Mouse (Mus musculus) MN1 (cell line): ENCODE data around the gene Hlcs.

Experiments
- DNase-seq: peaks from one replicate; pipeline ENCODE4 v3.0.0-alpha.2; 2016; ENCODE audit warnings: low spot score

The Hlcs gene

DNA sequence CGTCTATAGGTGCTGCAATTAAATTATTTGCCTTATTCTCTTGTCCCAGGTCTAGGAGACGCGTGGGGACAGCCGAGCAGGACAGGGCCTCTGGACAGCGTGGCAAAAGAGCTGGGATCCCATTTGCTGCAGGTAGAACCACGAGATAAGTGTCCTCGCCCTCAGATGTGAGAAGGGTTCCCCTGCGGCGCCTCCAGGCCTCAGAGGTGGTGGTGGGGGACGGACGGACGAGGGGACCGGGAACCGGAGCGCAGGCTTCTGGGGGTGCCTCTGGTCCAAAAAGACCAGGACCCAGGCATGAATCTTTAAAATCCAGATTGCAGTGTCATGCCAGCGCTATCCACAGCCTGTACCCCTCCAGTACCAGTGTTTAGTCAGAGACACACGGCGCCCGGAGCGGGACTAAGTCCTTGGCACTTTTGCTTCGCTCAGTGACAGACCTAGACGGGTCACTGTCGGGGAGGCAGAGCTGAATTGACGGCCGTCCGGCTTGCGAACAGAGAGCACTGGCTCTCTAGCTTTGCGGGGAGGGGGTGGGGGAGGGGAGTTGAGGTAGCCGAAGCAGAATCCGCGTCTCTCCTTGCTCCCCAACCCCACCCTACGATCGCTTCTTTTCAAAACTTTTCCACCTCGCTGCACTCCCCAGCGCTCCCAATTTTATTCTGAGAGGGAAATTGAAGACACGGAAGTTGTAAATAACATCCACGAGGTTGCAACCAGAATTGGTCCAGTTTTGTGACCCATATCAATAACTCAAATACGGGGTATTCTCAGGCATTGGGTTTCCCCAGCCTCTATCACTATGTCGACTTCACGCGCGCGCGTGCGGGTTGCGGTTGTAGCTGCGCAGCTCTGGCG is 218.9 kb downstream of the Hlcs start:
- no peak for DNase-seq

DNA sequence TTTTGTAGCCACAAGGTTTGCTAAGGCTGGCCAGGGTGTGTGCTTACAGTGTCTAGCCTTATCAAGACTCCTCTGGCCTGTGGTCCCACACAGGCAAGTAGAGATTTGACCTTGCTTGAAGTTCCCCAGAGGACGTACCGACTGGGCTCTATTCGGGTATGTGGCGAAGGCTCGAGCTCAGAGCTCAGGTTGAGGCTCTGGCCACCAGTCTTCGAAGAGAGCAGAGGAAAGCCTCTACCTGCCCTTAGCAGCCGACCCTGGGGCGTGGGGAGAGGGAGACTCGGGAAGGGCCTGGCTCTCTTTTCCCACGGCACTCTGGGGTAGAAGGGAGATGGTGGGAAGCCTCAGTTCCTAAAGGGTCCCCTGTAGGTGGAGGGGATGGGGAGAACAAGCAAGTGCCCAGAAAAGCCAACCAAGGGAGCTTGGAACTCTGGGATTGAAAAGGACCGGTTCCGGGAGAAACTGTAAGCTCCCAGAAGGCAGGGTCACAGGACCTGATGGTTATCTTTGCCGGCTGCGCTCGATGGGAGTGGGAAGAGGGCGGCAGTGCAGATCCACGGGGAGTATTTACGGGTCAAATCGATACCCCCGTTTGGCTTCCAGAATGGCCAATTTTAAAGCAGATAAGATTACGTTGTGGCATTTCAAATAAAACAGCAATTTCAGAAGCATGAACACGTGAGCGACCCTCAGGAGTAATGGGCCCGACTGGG is 220.1 kb downstream of the Hlcs start:
- DNase-seq: no peak

DNA sequence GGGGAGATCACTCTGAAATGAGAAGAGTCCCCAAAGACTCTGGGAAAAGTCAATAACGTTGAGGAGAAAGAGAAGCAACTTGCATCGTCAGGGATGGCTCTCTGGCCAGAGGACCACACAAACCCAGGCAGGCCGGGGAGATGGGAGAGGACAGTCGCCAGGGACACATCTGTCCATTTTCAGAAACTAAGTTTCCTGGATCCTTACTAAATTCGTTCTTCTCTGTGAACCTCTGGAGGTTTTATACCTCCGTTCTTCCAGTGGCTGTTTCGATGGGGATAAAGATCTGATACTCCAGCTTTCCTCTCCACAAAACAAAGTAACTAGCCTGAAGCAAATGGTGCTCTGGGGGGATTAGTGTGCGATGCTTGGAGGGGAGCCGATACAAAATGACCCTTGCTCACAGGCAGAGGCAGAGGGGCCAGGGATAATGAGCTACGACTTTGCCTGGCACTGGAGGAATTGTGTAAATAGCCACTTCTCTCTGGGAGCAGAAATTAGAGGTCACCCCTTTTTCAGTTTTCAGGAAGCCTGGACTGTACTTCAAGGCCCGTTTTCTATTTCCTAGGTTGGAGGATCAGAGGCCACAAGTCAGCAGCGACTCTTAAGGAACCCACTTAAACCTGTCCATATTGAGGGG is 220.7 kb downstream of the Hlcs start:
- no peak for DNase-seq

DNA sequence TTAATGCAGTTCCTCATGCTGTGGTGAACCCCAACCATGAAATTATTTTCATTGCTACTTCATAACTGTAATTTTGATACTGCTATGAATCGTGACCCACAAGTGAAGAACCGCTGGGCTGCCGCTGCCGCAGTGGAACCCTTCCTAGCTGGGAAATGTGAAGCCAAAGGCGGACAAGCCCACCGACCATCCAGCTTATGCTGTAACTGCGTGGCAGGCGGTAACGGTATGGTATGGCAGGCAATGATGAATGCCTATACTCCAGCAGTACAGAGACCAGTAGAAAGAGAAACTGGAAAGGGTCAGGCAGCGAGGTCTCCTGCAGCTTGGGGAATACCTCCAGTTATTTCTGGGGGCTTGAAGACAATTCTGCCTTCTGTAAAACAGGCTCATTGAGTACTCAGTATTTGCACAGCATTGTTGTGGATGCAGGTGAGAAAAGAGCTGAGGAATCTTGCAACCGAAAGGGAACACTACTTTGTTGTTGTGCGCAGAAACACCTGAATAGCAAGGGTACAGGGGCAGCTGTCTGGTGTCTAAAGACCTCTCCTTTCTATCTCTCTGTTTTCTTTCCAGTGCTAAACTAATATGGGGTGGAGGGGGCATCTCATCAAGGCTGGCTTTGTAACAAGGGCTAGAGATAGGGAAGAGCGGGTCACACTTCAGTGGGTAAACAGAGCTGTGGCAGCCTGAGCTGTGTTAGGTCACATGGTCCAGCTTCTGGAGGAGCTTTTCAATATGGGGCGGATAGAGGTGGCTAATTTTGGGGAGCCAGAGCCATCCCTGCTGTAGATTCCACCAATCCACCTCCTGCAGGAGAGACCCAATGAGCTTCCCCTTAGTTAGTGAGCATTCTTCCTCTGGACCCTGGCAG is 224.3 kb downstream of the Hlcs start:
- DNase-seq: no peak

DNA sequence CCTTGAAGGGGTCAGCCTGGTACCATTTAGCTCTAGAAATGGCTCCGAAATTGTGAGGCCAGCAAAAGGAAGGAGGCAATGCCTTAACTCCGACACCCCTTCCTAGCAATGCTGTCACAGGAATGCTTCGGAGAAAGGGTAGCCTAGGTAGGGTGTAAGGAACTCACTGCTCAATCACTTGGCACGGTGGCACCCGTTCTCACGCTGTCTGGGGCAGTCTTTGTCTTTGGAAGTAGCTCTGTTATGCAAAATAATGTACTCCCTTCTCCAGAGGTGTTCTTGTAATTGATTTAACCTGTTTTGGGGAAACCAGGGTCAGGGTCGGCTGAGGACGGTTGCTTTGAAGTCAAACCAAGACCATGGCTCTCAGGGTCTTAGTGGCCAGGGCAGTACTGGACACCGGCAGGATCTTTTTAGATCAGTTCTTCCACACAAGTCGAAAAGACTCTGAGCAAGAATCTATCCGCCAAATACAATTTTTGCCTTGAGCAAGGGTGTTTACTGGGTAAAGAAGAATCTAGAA is 225.1 kb downstream of the Hlcs start:
- no peak for DNase-seq

DNA sequence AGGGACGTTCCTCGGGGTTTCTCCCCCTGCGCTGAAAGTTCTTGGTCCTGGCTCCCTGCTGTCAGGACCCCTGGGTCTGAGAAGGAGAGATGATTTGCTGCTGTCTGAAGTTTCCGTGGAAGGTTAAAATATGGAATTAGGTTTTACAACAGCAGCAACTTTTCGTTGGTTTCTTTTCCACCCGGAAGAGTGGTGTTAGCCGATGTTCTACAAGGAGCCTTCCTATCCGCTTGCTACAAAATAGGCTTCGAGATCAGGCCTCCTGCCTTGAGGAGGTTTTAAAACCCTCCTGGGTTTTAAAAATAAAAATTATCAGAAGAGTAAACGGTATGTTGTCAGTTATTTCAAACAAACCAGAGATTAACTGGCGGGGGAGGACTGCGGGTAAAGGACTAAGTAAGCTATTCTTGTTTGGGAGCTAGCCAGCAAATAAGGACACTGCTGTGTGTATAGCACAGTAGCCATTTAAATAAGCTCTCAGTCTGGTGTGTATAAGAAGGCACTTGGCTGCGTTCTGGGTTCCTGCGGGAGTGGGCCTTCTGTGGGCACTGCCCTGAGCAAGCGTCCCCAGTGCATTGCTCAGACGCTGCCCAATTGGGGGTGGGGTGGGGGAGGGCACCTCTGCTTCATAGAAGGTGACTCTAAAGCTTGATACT is 225.7 kb downstream of the Hlcs start:
- no peak for DNase-seq

DNA sequence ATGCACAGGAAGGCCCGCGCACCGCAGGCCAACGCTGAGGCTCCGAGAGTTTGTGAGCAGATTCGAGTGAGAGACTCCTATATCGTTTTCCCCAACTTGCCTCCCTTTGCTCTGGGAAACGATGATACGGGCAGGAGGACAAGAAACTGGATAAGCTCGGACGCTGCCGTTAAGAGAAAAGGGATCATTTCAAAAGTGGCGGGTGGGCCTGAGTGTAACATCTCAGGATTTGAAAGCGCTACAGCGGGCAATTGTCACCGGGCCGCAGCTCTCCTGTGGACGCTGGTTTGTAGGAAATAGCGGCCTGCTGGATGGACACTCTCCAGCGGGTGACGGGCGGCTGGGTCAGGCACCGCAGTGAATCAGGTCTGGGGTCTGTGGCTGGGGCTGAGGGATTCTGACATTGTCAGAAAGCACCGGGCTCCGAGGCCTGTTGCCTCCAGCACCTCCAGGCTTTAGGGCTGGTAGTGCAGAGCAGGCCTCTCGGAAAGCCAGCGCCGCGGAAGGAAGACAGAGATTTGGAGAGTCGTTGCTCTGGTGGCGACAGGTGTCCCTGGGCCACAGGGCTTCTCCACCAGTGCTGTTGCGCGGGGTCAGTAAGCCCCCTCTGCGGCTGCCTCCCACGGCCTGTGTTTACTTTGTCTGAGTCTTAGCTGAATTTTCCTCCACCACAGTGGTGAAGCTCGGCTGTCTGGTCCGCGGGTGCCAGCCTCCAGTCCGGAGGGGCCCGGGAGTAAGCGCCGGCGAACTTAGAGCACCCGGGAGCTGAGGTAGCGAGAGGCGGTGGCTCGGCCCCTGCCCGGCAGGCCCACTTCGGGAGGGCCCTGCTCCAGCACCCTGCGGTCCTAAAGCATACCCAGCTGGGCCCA is 226.4 kb downstream of the Hlcs start:
- DNase-seq: no peak

DNA sequence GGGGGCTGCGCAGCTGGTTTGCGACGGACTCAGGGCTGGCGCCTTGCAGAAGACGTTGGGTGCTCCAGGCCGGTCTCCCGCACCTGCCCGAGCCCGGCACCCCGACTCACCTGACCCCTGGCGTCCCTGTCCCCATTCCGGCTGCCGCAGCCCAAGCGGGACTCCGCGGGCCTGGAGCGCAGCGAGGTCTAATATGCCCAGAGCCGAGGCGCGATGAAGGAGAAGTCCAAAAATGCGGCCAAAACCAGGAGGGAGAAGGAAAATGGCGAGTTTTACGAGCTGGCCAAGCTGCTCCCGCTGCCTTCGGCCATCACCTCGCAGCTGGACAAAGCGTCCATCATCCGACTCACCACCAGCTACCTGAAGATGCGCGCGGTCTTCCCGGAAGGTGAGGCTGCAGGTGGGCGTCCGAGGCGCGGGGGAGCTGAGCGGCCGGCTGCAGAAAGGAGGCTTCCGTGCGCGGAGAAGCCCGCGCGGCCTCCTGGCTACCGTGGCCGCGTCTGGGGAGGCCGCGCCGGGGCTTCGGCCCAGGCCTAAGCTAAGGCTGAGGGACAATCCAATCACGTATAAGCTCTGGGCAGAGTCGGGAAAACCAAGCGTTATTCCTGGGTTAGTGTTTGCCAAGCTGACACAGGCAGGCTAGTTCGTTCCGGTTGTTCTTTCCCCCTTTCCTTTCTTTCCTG is 227.6 kb downstream of the Hlcs start:
- DNase-seq: no peak

DNA sequence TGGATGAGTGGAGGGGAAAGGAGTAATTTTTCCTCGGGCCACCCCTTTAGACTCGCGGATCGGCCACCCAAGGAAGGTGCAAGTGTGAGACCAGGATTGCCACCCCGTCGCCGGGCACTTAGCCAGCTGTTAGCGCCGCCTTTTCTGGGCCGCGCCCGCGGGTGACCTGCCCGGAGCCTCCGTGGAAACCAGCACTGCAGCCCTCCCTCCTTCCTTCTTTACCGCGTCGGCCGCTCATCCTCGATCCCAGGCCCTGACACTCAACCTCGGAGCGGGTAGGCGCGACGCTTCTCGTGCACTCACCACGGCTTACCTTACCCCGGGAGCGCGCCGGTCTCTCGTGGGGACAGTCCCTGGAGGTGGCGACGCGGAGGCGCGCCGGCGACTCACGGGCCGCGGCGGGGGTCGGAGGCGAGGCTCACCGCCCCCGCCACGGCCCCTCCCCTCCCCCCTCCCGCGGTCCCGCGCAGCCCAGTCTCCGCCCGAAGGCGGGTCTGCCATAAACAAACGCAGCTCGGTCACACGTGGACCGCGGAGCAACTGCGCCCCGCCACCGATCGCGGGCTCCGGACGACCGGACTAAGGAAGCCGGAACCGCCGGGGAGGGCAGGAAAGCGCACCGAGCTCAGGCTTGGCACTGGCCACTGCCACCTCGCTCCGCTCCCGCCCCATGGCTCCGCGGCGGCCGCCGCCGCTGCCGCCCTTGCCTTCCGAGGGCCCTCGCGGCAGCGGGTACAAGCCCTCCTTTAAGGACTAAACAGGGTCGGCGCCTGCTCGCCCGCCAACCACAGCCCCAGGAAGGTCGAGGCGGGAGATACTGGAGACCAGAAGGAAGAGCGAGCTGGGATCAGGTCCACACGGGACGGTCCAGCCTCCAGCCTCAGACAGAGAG is 228.4 kb downstream of the Hlcs start, which contains the start of gene Sim2:
Sim2 (plus strand) TSS at position 221 of the 892 bp plus-strand sequence.
- DNase-seq: no peak

DNA sequence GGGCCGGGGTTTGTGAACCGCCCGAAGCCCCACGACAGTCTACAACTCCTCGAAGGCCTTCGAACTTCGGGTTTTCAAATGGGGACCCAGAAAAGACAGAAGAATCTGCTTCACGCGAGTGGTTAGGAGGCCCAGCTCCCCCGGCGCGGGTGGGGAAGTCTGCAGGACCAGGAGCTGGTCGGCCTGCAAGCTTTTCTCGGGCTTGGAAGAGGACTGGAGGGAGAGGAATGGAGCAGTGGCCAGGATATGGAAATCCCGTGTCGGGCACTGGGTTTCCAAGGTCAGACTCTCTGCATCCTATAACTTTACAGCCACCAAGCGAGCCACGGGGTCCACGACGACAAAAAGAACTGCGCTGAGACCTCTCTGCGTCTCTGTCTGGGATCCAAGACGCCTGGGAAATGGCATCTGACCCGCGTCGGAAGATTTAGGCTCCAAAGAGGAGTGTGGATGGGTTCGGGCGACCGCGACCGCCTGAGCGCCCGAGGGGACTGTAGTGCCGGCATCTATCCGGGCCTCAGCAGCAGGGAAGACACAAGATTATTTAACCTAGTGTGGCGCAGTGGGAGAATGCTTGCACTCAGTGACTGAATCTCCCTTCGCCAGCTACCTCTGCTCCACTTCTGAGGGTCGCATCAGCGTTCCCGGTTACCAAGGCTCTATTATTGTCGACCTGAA is 229.4 kb downstream of the Hlcs start:
- no peak for DNase-seq

DNA sequence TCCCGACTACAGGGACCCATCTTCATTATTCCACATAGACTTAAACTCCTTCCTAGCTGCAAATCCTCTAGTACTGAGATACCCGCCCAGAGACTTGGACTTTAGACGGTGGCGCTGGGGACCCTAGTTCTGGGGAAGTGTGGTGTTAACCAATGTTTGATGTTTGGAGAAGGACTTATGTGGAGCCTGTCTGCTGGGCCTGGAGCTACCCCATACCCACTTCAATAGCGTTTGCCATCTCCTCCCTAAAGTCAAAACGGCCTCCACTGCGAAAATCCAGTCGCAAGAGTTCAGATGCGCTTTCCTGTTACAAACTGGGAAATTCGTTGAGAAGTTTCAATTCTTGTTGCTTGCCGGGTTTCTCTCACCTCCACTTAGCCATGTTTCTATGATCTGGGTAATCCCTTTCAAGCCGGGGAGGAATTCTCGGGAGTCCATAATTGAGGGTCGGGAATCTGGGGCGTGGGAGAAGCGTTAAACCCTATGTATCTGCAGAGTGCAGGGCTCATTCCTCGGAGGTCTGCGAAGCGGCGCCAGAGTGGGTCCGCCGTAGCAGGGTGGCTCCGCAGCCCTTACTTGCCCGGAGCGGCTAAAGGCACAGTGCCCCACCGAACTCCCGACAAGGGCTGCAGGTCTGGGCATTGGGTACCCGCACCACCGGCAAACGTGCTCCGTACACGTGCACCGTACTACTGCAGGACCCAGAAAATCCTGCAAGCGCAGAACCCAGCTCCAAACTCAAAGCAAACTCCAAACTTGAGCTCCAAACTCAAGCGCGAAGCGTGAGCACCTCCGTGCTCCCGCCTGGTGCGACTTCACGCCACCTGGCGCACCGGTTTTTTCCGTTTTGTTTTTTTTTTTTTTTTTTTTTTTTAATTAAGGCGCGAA is 230.2 kb downstream of the Hlcs start:
- no peak for DNase-seq

DNA sequence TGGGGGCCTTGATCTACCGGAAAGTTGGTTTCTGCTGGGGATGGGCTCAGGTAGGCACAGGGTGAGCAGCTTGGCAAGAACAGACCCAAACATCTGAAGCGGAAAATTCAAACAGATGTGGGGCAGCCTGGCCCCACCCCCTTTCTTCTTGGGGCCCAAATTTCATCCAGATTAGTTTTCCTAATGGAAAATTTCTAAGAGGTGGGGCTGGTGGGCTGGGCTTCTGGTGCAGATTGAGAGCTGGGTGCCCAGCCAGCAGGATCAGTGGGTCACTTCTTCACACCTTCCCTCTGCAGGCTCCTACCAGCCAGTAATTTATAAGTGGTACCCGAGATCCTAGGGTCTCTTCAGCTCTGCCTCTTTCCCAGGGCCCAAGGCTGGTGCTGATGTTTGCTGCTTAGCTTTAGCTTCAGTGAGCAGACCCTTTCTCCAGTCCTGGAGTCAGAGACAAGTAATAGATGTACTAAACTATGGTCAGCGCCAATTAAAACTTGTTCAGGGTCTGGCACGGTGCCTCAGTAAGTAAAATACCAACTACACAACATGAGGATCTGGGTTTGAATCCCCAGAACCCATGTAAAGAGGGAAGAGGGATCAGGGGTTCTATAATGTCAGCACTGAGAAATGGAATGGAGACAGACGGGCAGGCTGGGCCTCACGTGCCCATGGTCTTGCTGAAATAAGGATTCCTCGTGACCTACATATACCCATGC is 231.2 kb downstream of the Hlcs start:
- no peak for DNase-seq

DNA sequence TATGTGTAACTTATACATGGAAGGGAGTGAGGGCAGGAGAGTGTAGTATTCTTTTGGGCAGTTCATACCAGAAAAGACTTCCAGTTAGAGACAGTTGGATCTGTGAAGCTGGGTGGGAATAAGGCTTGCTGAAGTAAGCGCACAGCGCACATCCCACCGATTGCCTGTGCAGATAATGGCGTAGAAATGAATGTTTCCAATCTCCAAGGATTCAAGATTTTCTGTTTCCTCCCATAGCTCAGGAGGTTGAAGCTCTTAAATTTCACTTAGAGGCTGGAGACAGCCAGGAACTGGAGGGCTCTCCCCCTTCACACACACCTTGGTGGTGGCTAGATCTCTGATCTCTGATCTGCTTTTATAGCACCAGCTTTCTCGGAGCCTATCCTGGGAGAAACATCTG is 231.8 kb downstream of the Hlcs start:
- no peak for DNase-seq

DNA sequence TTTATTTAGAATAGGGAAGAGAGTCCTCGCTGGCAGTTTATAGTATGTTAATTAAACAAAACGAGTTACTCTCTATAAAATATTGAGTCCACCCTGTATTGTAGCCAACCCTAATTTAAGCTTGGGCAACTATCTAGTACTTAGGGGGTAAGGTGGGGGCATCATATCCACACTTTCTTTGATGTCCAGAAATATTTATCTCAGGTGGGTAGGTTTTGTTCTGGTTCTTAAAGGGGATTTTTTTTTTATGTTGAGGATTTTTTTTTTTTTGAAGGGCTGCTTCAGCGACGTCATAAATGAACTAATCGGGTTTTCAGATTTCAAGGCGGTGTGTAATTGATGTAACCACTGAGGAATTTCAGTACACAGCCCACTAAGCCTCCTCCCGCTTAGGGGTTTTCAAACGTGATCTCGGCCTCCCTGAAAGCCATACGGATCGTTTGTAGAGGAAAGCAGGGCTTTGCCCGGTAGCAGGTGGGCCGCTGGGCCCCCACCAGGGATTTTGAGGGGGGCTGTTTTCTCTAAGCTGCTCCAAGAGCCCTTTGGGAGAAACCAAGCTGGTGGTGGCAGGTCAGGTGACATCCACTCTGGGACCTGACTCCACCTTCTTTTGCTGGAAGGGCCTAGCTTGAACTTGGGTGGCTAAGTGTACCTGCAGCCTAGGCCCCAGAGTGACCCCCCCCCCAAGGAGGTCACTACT is 233.4 kb downstream of the Hlcs start:
- DNase-seq: no peak

DNA sequence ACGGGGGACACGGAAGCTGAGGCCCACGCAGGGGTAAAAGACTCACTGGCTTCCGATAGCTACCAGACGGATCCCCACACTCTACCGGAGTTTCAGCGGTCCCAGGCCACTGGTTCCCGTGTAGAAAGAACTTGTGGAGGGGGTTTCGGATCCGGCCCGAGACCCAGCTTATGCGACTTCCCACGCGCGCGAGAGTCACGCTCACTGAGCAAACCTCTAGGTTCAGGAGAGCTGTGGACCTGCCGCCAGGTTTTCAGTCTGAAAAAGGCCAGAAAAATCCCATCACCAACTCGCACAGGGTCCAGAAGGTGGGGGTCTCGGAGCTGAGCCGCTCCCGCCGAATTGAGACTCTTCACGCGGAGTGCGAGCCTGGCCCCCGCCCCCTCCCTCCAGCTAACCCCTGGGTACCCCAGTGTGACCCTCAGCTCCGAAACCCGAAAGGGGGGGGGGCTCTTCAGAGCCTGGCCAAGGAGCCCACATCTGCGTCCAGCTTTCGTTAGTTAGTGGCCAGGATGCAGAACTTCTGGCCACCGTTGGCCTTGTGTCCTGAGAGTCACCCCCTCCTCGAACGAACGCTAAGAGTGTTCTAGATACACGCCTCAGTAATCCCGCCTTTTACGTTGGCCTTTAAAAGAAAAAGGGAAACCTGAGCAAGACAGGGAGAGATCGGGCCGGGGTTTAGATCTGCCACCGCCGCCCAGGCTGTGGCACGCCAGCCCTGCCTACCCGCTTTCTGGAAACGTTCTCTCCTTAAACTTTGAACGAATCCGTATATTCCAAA is 234.1 kb downstream of the Hlcs start:
- no peak for DNase-seq
